Mouse (Mus musculus) intestine, postnatal 0 days (tissue): ENCODE data around the gene Rtn4r. TPM values are rescaled to one million over a fixed set of nuclear protein-coding genes. Genes with fewer than 3 reads are reported as not detected.
"Not testable (repeated sequence)": the region's sequence is repeated elsewhere in the genome, so short reads cannot be mapped to it uniquely, and the experiment has no call there.

ENCODE experiments used
- ATAC-seq: fragments of 200-750 bp; cut with Nextera tagmentation; 2 replicates; pipeline ENCODE4 v1.8.0; 2017; ENCODE audit warnings: mild to moderate bottlenecking, moderate TSS enrichment, moderate library complexity
- H3K27ac ChIP-seq: fragments of 300-500 bp; sonication (generic); 2 replicates; pipeline ENCODE4 v1.5.1; 2014; ENCODE audit warnings: mild to moderate bottlenecking, low read depth, low read length, moderate library complexity
- H3K27me3 ChIP-seq: fragments of 300-500 bp; sonication (generic); replicated peaks from 2 replicates; pipeline ENCODE4 v1.6.1; 2014; ENCODE audit warnings: low read length, mixed read lengths; ENCODE audit not compliant: control insufficient read depth, insufficient read depth
- H3K36me3 ChIP-seq: fragments of 300-500 bp; sonication (generic); 2 replicates; pipeline ENCODE4 v1.6.1; 2014; ENCODE audit warnings: mild to moderate bottlenecking, moderate library complexity; ENCODE audit not compliant: control insufficient read depth, insufficient read depth
- H3K4me1 ChIP-seq: fragments of 300-500 bp; sonication (generic); replicated peaks from 2 replicates; pipeline ENCODE4 v1.6.1; 2014; ENCODE audit warnings: antibody characterized with exemption, low read length, mixed read lengths; ENCODE audit not compliant: control insufficient read depth, insufficient read depth
- H3K4me2 ChIP-seq: fragments of 300-500 bp; sonication (generic); replicated peaks from 2 replicates; pipeline ENCODE4 v1.6.1; 2014; ENCODE audit warnings: low read depth, mild to moderate bottlenecking, moderate library complexity
- H3K4me3 ChIP-seq: fragments of 300-500 bp; sonication (generic); 2 replicates; pipeline ENCODE4 v1.5.1; 2014; ENCODE audit warnings: low read depth, low read length
- H3K9ac ChIP-seq: fragments of 300-500 bp; sonication (generic); 2 replicates; pipeline ENCODE4 v1.6.1; 2014; ENCODE audit warnings: mild to moderate bottlenecking, low read depth, low read length
- H3K9me3 ChIP-seq: fragments of 300-500 bp; sonication (generic); 2 replicates; pipeline ENCODE4 v1.6.1; 2016; ENCODE audit warnings: mixed run types; ENCODE audit not compliant: control insufficient read depth
- CTCF ChIP-seq: sonication (generic); IDR thresholded peaks from 2 replicates; pipeline ENCODE4 v1.5.1; 2016; ENCODE audit warnings: low read depth, mild to moderate bottlenecking, control low read depth, antibody characterized with exemption, moderate library complexity
- WGBS: fragments of 180-500 bp; shearing (Covaris S2); extraction: QIAGEN DNeasy Blood & Tissue Kit; methylation state at CpG from one replicate; pipeline ENCODE4 v1.1.7; 2014; 5-methylcytosine and 5-hydroxymethylcytosine counted together
- polyA plus RNA-seq: library from polyadenylated mRNA; unstranded; fragments of >200 nt; fragmentation: Nextera tagmentation; extraction: Ambion mirVana; gene quantifications from 2 replicates; pipeline ENCODE4 v1.2.1, GENCODE M21; 2015

The Rtn4r gene
- polyA plus RNA-seq, 1 experiment from 2014 or later, result 1.9 TPM

- no peak for ATAC-seq
- Histone ChIP-seq H3K4me2 (no peak overlapping the region), H3K27me3 (no peaks in the 10 kb centered on the region), H3K27ac (no peak overlapping the region), H3K9me3 (no peaks in the 10 kb centered on the region), H3K4me1 (no peaks in the 10 kb centered on the region; the same call in 1 of the 2 replicates), H3K36me3 (no peaks in the 10 kb centered on the region), H3K4me3 (no peak overlapping the region), H3K9ac (no peak overlapping the region)
- TF ChIP-seq CTCF, result no peak
- whole genome bisulfite sequencing, result 51% methylated on average over 4 of the region's 4 CpGs
Measured at GRCm38 (mm10) chr16:18186798-18187197, 59.4 kb downstream of the Rtn4r start.

- ATAC-seq, result no peak
- no peaks in the 10 kb centered on the region for H3K36me3 ChIP-seq
- no peak overlapping the region for H3K9ac ChIP-seq
- no peaks in the 10 kb centered on the region; the same call in 1 of the 2 replicates for H3K4me1 ChIP-seq
- WGBS, result 62% methylated on average over 3 of the region's 3 CpGs
- no peak overlapping the region for H3K4me2 ChIP-seq
- no peak overlapping the region for H3K4me3 ChIP-seq
- H3K9me3 ChIP-seq, result no peaks in the 10 kb centered on the region
- H3K27me3 ChIP-seq, result no peaks in the 10 kb centered on the region
- no peak overlapping the region for H3K27ac ChIP-seq
- no peak for TF ChIP-seq CTCF
Measured at GRCm38 (mm10) chr16:18187221-18187620, 59.8 kb downstream of the Rtn4r start.

- no peak for ATAC-seq
- WGBS, result 68% methylated on average over 2 of the region's 2 CpGs
- H3K27me3 ChIP-seq, result no peaks in the 10 kb centered on the region
- H3K4me1 ChIP-seq, result peaks cover 7% of the 10 kb centered on the region; the same call in 1 of the 2 replicates
- no peak overlapping the region for H3K27ac ChIP-seq
- H3K4me2 ChIP-seq, result no peak overlapping the region
- no peak for TF ChIP-seq CTCF
- no peak overlapping the region for H3K4me3 ChIP-seq
- H3K9ac ChIP-seq, result no peak overlapping the region
- H3K9me3 ChIP-seq, result no peaks in the 10 kb centered on the region
- H3K36me3 ChIP-seq, result no peaks in the 10 kb centered on the region
Measured at GRCm38 (mm10) chr16:18191006-18191405, 63.6 kb downstream of the Rtn4r start.

- WGBS, result 64% methylated on average over 15 of the region's 15 CpGs
- H3K36me3 ChIP-seq, result no peaks in the 10 kb centered on the region
Measured at GRCm38 (mm10) chr16:18194208-18194985, 67.0 kb downstream of the Rtn4r start.

GRCm38 (mm10) chr16:18195068-18195467 is 67.6 kb downstream of the Rtn4r start:
- Histone ChIP-seq H3K27ac (peak overlapping the region; percentile 47; the same call in 1 of the 2 replicates), H3K36me3 (no peaks in the 10 kb centered on the region), H3K4me3 (no peak overlapping the region), H3K9me3 (no peaks in the 10 kb centered on the region), H3K4me2 (no peak overlapping the region; the same call in 1 of the 2 replicates), H3K9ac (no peak overlapping the region), H3K4me1 (peaks cover 7% of the 10 kb centered on the region; the same call in 1 of the 2 replicates), H3K27me3 (no peaks in the 10 kb centered on the region)
- ATAC-seq, result peak; percentile 84
- 29% methylated on average over 5 of the region's 5 CpGs for WGBS
- no peak for TF ChIP-seq CTCF

More at GRCm38 (mm10) chr16:18194208-18194985, 67.0 kb downstream of the Rtn4r start:
- peaks cover 7% of the 10 kb centered on the region; the same call in 1 of the 2 replicates for H3K4me1 ChIP-seq
- H3K9ac ChIP-seq, result no peak overlapping the region
- no peak overlapping the region for H3K4me3 ChIP-seq
- TF ChIP-seq CTCF, result no peak
- H3K27ac ChIP-seq, result peak overlapping the region; percentile 47; the same call in 1 of the 2 replicates
- H3K27me3 ChIP-seq, result no peaks in the 10 kb centered on the region
- peak; percentile 48 for ATAC-seq
- H3K4me2 ChIP-seq, result no peak overlapping the region; the same call in 1 of the 2 replicates
- no peaks in the 10 kb centered on the region for H3K9me3 ChIP-seq

GRCm38 (mm10) chr16:18195561-18195960 is 68.1 kb downstream of the Rtn4r start:
- not testable (repeated sequence) for H3K4me2 ChIP-seq, H3K9ac ChIP-seq, H3K4me3 ChIP-seq, H3K4me1 ChIP-seq, H3K27me3 ChIP-seq, H3K27ac ChIP-seq, H3K36me3 ChIP-seq, H3K9me3 ChIP-seq
- ATAC-seq, result 0 out of 2 replicates have a peak, but pooled peaks have one; percentile 9
- 25% methylated on average over 3 of the region's 3 CpGs for WGBS
